Mouse (Mus musculus) left cerebral cortex, adult 8-10 months (tissue): ENCODE data around the gene Iqcb1. TPM values are rescaled to one million over a fixed set of nuclear protein-coding genes. Genes with fewer than 3 reads are reported as not detected.
"Not testable (repeated sequence)": the region's sequence is repeated elsewhere in the genome, so short reads cannot be mapped to it uniquely, and the experiment has no call there.

Source experiments
- DNase-seq, 2 experiments: peaks; one replicate each; pipeline ENCODE4 v3.0.0; 2022; ENCODE audit warnings: low spot score in 2 of 2
- total RNA-seq, 4 experiments: library from RNA; stranded (reverse); gene quantifications; 2 replicates each; pipeline ENCODE4 v1.2.4; 2022

The Iqcb1 gene
- total RNA-seq = 10 to 100 TPM; 48.5 to 55.7 (median 52.4) TPM

- peak; percentile 64 to 75 for DNase-seq
These were observed at the start of gene Iqcb1 for GRCm38 (mm10) chr16:36828054-36828786. TSS of gene Iqcb1 (plus strand) at chr16:36828385.

DNA sequence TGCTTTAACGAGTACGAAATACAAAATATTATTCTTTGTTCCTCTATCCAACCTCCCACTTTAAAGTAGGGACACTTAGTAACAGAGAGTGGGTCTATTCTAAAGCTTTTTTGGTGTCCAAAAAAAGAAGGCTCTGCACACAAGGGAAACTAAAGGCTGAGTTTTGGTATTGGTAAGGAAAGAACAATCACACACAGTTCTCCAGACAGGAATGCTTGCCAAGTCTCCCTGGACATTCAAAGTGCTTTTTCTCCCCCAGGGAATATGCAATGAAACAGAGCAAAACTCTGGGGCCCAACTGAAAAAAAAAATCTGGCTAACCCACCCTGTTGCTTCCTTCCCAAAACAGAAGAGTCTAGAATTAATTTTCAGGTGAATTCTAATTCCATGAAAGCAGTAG lies 44.0 kb upstream of the Iqcb1 start:
- no peak for DNase-seq

DNA sequence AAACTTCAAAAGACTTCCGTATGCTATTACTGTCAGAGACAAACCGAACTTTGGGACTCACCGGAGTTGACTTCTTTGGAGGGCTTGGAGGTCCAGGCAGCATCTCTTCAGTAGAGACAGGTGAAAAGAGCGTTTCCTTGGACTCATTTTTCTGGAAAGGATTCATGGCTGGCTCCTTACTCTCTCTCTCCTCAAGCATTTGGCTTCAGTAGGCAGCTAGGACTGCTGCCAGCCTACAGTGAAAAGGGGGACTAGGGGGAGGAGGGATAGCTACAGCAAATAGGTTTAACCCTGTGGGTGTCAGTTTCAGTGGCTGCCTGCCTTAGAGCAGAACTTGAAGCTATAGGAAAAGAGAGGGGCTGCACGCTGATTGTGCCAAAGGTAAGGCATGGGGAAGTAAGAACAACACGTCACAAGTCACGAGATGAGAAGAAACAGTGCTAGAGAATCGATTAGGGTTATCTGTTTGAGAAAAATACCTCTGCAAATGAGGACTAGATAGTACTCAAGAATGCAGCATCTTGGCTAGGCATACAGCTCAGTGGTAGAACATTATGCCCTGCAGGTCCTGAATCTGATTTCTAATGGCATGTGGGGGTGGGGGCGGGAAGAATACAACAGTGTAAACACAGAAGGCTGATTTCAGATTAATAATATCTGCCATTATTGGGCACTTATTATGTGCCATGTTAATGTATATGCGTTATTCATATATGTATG lies 43.4 kb upstream of the Iqcb1 start, which contains the start of gene Slc15a2:
Gene Slc15a2, minus strand, starts transcription at position 369 of the 720 bp plus-strand sequence.
- peak in 1 of 2 experiments; percentile 33 for DNase-seq

DNA sequence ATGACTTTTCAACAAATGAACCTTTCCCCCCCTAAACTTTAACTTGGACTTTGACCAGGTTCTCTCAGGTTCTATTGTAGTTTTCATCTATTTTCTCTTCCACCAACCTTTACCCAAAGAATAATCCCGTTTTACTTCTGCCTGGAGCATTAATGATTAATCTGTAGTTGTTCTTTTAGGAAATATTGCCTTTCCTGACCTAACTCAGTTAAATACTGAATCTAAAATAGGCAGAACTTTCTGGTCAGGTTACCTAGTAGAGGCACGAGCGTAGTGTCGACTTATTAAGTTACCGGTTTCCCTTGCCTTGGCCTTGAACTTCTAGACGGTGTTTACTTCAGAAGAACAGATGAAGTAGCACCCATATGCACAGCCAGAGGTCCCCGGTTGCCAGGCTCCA lies 41.7 kb upstream of the Iqcb1 start:
- no peak for DNase-seq

- no peak for DNase-seq
These were observed 38.0 kb upstream of the Iqcb1 start for GRCm38 (mm10) chr16:36790166-36790565.

GRCm38 (mm10) chr16:36794976-36795375 lies 33.2 kb upstream of the Iqcb1 start:
- no peak for DNase-seq

GRCm38 (mm10) chr16:36798334-36798733 lies 29.9 kb upstream of the Iqcb1 start:
- no peak for DNase-seq

- no peak for DNase-seq
These were observed 25.8 kb upstream of the Iqcb1 start for GRCm38 (mm10) chr16:36802361-36802760.

DNA sequence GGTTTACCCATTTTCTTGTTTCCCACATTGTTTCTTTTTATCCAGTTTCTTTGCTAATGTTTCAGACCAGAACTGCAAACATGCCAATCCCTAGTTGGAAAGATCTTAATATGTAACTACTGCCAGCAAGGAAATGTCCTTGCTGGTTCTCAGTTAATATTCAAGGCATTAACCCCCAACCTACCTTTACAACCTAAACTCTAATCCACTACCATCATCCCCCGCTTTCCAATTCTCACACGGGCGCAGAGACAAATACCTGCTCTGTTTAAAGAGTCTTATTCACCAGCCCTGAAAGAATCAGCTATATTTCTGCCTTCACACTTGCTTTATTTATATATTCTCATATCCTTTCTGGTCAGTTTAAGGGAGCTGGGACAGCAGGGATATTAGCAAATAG lies 19.6 kb upstream of the Iqcb1 start:
- no peak for DNase-seq

GRCm38 (mm10) chr16:36813680-36814079 lies 14.5 kb upstream of the Iqcb1 start:
- no peak for DNase-seq

- no peak for DNase-seq
These were observed 11.3 kb upstream of the Iqcb1 start for GRCm38 (mm10) chr16:36816916-36817315.

- DNase-seq = peak; percentile 30 to 80
These were observed 10.8 kb upstream of the Iqcb1 start for GRCm38 (mm10) chr16:36817321-36817926.

DNA sequence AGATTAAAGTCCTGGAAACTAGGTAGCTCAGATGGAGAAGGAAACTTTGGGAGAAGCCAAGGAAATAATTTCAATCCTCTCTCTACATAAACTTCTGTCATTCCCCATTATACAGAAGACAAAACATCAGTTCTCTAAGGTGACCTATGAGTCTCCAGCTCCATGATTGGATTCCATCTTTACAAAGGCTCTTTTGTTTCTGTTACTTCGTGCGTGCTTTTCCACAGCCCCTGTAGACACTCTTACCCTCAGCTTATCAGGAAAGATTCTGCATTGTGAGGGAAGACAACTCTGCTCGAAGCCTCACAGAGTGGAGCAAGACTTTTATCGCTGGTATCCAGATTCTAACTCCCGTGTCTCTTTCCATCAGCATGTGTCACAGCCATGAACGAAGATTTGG lies 8.2 kb upstream of the Iqcb1 start:
- DNase-seq = no peak

DNA sequence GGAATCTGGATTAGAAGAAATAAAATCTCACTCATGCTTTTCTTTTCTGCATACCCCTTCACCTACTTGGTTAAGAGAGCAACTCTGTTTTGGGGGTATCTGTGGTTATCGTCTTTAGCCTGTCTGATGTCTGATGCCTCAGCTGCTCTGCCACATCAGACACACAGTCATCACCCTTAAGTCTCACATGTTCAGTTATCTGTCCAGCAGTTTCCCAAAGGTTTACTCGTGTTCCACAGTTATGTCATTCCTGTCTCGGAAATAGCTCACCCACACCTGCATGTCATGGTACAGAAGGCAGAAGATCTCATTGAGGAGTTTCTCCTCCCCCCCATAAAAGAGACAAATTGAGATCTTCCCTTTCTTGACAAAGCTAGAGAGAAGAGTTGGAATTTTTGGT lies 7.4 kb upstream of the Iqcb1 start:
- no peak for DNase-seq

GRCm38 (mm10) chr16:36821474-36821873 lies 6.7 kb upstream of the Iqcb1 start:
- no peak for DNase-seq

DNA sequence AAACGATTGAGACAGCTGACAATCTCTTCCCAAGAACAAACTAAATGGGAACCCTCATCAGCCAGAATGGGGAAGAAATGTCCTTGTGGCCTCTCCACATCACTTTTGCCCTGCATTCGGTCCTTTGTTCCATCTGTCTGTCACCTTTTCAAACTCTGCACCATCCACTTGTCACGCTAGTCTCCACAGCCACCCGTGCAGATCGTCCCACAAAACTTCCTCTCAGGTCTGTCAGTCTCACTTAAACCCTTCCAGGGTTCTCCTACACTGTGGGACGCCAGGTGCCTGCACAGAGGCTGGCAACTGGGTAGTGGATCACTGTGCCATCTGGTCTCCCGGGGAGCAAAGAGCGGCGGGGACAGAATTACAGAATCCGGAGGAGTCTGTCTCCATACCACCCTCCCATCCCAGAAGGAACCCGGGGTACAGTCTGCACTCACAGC lies 553 bp upstream of the Iqcb1 start:
- DNase-seq = no peak

DNA sequence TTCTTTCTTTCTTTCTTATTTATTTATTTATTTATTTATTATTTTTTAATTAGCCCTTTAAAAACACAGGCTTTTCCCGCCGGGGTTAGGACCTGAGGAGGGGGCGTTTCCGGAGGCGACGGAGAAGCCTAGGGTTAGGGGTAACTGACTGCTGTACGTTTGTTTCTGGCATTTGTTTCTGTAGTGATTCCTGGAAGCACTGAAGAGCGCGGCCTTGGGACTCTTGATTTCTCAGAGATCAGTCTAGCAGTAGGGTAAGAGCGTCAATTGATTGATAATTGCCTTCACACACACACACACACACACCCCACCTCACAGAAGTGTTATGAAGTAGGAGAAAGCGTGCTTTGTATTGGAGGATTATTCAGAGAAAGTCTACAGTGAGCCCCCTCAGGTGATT lies 635 bp downstream of the Iqcb1 start:
- peak in 1 of 2 experiments; percentile 14 for DNase-seq

DNA sequence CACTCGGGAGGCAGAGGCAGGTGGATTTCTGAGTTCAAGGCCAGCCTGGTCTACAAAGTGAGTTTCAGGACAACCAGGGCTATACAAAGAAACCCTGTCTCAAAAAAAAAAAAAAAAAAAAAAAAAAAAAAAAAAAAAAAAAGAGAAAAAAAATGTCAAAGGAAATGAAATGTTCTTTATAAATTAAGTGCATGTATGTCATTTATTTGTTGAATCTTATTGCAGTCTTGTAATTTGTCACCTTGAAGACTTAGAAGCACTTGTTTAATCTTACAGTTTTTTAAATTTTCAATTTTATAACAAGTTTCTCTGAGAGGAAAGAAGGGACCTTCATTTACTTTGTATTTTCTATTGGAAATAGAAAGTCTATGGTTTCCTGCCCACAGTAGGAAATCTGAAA lies 18.7 kb downstream of the Iqcb1 start:
- DNase-seq = not testable (repeated sequence)

DNA sequence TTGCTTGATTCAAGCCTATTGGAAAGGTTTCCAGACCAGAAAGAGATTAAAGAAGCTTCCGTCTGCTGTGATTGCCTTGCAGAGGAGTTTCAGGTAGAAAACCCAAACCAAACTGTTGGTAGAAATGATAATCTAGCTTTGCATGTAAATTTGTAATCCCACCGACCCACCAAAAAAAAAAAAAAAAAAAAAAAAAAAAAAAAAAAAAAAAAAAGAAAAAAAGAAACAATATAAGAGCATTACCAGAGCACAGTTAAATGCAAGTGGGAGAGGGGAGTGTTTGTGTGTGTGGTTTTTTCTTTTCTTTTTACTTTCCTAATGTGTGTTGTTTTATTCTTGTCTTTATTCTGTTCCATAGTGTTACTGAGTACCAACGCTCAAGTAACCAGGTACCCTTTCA lies 23.0 kb downstream of the Iqcb1 start:
- DNase-seq = no peak

- DNase-seq = no peak
These were observed 35.4 kb downstream of the Iqcb1 start for GRCm38 (mm10) chr16:36863585-36863984.

DNA sequence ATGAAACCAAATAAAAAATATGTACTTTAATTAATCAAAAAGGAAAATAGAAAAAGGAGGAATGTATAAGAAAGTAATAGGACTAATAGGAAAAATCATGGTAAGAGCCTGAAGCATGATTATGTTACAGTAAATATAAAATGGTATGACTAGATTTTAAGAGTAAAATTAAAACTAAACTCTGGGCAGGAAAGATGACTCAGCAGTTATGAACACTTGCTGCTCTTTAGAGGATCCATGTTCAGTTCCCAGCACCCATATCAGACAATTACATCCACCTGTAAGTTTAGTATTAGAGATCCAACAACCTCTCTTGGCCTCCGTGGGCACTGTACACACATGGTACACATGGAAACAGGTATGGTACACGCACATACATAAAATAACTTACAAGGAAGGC lies 41.3 kb downstream of the Iqcb1 start:
- no peak for DNase-seq

DNA sequence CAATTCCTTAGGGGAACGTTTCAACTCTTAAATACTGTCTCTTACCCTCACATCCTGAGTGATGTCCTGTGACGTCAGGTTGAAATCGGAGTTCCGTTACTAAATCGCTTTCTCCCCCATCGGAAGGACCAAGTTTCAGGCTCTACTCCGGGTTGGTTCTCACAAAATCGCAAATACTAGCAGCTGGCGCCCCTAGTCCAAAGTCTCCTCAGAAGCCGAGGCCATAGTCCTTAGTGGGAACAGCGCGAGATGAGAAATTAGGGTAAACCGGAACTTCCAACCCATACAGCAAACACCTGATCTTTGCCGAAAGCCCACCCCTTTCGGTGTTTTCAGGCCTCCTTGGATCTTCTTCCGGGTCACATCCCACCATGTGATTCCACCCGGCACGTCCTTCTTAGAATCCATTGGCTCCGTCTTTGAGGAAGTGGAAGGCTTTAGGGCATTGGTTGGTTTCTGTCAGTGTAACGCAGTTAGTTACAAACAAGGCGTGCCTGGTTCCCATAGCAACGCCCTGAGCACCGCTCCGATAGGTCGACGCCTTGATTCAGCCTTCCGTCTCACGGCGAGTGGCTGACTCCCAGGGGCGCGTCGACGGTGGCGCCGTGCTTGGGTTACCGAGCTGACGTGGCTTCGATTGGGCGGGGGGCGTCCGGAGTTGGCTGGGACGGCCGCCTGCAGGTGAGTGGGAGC lies 46.5 kb downstream of the Iqcb1 start, which contains the start of the genes Eaf2 and Golgb1:
Gene Eaf2, minus strand, starts transcription at position 421 of the 693 bp plus-strand sequence.
Gene Golgb1, plus strand, starts transcription at position 558 of the 693 bp plus-strand sequence.
- DNase-seq = peak; percentile 81 to 100
